Mouse (Mus musculus) megakaryocyte, embryonic 14.5 days (primary cell): Measurements from ENCODE around the gene Apobec2. TPM values are rescaled to one million over a fixed set of nuclear protein-coding genes. Genes with fewer than 3 reads are reported as not detected.
A peak's percentile ranks its signal among the peaks of the same experiment; 100 is the strongest.

Experiments
- H3K27me3 ChIP-seq: replicated peaks from 2 replicates; pipeline ENCODE3; 2012; ENCODE audit warnings: inconsistent platforms
- H3K36me3 ChIP-seq: replicated peaks from 2 replicates; pipeline ENCODE3; 2012; ENCODE audit warnings: low read length, inconsistent platforms, mixed read lengths
- H3K4me1 ChIP-seq: 2 replicates; pipeline ENCODE4 v1.6.1; 2012; ENCODE audit warnings: inconsistent platforms
- H3K4me3 ChIP-seq: replicated peaks from 2 replicates; pipeline ENCODE3; 2012; ENCODE audit warnings: moderate library complexity, mild to moderate bottlenecking, inconsistent platforms
- H3K9me3 ChIP-seq: 2 replicates; pipeline ENCODE4 v1.6.1; 2012; ENCODE audit warnings: inconsistent platforms
- FLI1 ChIP-seq: IDR thresholded peaks from 2 replicates; pipeline ENCODE4 v1.6.1; 2012; ENCODE audit warnings: low read length, inconsistent platforms, mixed read lengths
- GATA1 ChIP-seq: IDR thresholded peaks from 3 replicates; pipeline ENCODE4 v1.6.1; 2012; ENCODE audit warnings: mixed read lengths, low read length, inconsistent platforms, borderline replicate concordance
- polyA plus RNA-seq: library from polyadenylated mRNA; stranded (reverse); fragments of >175 nt; gene quantifications from 2 replicates; pipeline ENCODE4 v1.2.3, GENCODE M21; 2012; ENCODE audit warnings: low replicate concordance; ENCODE audit not compliant: insufficient read depth

Gene Apobec2
- polyA plus RNA-seq, 1 experiment, result not detected

DNA sequence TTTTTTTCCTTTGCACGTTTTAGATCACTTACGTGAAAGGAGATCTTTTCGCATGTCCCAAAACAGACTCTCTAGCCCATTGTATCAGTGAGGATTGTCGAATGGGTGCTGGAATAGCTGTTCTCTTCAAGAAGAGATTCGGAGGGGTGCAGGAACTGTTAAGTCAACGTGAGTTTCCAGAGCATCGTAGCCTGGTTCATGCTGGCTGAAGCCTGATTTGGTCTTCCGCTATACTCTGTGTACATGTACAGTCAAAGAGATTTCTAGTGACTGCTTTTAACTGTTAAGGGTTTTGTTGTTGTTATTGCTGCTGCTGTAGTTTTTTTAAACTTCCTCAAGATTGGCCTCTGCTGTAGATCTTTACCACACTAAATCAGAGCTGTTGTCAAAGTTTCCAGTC lies 21.5 kb downstream of the Apobec2 start:
- peaks cover 72% of the 10 kb centered on the region for H3K4me1 ChIP-seq
- peaks cover 56% of the 10 kb centered on the region for H3K36me3 ChIP-seq
- no peak for TF ChIP-seq FLI1
- TF ChIP-seq GATA1, result no peak
- H3K9me3 ChIP-seq, result no peaks in the 10 kb centered on the region
- H3K27me3 ChIP-seq, result no peaks in the 10 kb centered on the region
- peak overlapping the region; percentile 98 for H3K4me3 ChIP-seq

DNA sequence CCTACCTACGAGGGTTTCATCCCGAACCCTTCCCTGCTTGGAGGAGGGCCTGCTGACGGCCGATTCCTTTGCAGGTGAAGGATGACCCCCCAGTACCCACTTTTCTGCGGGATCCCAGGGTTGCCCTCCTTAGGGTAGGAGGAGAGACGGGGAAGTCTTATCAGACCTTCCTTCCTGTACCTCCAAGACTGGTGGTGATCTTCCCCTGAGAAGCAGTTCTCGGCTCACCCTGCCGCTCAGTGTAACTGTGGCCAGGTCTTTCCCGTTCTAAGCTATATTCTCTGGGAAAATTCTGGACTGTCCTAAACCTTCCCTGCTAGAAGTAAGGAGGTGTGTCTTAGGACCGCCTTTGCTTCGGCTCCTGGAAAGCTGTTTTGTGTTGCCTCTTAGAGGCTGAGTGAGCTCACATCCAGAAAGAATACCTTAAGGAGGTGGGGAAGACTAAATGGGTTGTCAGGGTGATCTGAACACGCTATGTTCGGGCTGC lies 22.4 kb downstream of the Apobec2 start:
- peaks cover 54% of the 10 kb centered on the region for H3K36me3 ChIP-seq

DNA sequence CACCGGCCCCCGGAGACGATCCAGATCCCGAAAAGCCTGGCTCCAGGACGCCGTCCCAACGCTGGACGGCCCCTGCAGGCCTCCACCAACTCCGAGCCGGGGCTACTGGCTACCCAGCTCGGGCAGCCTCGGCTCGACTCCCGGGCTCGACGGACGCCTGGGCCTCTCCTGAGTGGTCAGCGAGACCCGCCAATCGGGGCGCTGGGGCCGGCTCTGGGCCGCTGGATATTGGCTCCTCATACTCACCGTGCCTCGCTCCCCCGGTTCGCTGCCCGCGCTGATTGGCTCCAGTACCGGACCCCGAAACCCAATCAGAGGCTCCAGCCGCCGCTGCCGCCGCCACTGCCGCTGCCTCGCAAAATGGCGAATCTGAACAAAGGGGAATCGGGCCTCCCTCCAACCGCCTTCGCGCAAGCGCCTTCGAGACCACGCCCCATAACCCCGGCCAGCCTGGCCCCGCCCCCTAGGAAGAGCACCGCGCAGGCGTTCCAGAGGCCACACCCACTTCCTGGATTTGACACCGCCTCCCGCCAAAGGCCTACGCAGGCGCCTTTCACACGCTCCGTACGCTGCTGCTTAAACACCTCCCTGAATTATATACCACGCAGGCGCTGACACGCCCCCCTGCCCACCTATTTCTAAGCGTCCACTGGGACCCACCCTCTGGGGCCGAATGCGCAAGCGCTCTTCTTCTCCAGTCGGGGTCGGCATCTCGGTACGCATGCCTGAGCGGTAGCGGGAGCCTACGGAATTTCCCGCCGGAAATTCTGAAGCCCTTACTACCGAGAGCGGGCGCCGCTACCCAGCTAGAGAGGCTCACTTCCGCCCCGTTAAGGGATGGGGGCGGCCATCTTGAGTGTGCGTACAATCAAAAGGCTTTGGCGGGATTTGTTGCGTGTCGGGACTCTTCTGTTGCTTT lies 23.1 kb downstream of the Apobec2 start, which contains the start of the genes Nfya and Oard1:
Gene Nfya, minus strand, starts transcription at position 527 of the 919 bp plus-strand sequence.
Gene Oard1, plus strand, starts transcription at position 635 of the 919 bp plus-strand sequence.
- Histone ChIP-seq H3K27me3 (no peaks in the 10 kb centered on the region), H3K36me3 (peaks cover 53% of the 10 kb centered on the region), H3K9me3 (no peaks in the 10 kb centered on the region), H3K4me3 (peak within 1 kb of the TSS; percentile 98), H3K4me1 (peaks cover 69% of the 10 kb centered on the region)
- no peak for TF ChIP-seq GATA1
- peak; percentile 73; the same call in 1 of the 2 replicates for TF ChIP-seq FLI1

More for the DNA sequence above, 22.4 kb downstream of the Apobec2 start:
- Histone ChIP-seq H3K4me3 (peak overlapping the region; percentile 98), H3K27me3 (no peaks in the 10 kb centered on the region), H3K9me3 (no peaks in the 10 kb centered on the region), H3K4me1 (peaks cover 72% of the 10 kb centered on the region)
- TF ChIP-seq GATA1 (no peak), FLI1 (no peak)

DNA sequence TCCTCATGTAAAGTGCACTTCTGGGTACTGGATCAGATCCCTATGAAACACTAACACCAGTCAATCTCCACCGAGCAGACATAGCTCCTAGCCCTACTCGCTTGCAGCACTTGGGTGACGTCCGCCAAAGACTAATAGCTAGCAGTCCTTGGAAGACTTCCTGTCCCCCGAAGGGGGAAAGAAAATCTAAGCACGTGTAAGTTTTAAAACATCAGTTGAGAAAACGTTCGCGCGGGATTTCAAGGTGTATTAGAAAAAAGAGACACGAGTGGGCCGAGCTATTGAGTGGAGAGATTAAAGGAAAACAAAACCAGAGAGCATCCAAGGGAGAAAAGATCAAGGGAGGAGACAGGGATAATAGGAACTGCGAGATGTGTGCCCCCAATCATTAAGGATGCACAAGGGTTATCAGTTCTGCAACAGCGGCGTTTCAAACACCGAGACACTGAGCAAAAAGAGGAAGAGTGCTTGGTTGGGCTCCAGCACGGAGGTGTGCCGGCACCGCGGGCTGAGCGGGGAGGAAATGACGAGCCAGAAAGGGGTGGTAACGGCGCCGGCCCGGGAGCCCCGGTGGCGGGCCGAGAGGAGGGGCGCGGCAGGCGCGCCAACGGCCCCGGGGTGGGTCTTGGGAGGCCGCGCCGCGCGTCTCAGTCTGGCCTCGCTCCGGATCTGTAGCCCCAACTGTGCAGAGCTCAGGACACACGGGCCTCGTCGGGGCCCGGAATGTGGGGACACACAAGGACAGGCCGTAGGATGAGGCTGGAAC lies 24.0 kb downstream of the Apobec2 start:
- Histone ChIP-seq H3K27me3 (no peaks in the 10 kb centered on the region), H3K36me3 (peaks cover 50% of the 10 kb centered on the region), H3K9me3 (no peaks in the 10 kb centered on the region), H3K4me3 (peak overlapping the region; percentile 98), H3K4me1 (peaks cover 67% of the 10 kb centered on the region)
- TF ChIP-seq GATA1 (no peak; the same call in 2 of the 3 replicates), FLI1 (no peak)

DNA sequence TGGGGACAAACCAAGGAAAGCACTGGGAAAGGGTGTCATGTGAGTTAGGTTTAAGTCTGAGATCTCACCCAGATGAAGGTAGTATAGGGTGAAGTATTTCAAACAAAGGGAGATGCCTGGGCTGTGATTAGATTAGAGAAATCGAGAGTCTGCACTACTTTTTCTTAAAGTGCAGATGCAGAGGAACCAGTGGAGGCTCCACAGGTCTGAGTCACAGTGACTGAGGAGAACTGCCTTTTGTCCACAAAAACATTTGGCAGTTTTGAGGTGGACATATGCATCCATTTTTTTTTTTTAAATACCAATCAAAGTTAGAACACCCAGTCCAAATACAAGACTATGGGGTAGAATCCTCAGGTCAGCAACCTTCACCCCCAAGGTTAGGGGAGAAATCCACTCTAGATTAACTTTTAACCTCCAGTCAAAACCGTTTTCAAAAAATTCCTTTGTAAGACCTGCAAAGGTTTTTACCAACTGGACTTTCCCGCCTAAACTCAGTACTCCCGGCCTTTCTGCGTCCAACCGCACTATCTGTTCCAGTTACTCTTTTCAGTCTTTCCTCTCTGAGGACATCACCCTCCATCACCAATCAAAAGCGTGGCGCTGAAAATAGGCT lies 24.7 kb downstream of the Apobec2 start:
- Histone ChIP-seq H3K9me3 (no peaks in the 10 kb centered on the region), H3K36me3 (peaks cover 46% of the 10 kb centered on the region), H3K4me1 (peaks cover 62% of the 10 kb centered on the region), H3K27me3 (no peaks in the 10 kb centered on the region), H3K4me3 (peak overlapping the region; percentile 98)
- TF ChIP-seq FLI1 (no peak), GATA1 (no peak)

DNA sequence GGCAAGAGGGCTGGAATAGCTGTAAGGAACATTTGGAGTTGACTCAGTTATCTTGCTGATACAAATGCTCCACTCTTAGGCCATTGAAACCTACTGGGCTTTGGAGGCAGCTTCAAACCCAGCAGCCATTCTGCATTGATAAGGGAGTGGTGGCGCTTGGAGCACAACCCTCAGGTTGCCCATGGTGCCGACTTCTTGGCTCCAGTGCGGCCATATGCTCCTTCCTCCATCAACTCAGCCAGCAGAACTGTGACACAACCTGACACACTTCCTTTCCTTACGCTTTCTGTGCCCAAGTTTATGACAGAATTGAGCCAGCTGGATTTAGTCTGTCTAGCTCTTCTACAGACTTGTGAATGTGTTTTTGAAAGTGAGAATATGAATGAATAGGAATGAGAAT lies 25.6 kb downstream of the Apobec2 start:
- H3K4me1 ChIP-seq, result peaks cover 62% of the 10 kb centered on the region
- TF ChIP-seq FLI1 (no peak), GATA1 (no peak)

DNA sequence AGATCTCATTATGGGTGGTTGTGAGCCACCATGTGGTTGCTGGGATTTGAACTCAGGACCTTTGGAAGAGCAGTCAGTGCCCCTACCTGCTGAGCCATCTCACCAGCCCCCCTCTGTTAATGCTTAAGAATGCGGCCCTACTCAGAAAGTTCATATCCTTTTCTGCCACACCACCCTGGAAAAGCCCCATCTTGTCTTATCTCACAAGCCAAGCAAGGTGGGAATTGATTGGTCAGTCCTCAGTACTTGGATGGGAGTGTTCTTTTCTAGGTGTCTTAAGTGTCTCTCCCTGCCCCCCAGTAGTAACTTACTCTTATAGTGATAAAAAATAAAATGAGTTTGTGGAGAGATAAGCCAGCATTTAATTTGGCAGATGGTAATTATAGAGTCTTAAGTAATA lies 28.0 kb downstream of the Apobec2 start:
- no peaks in the 10 kb centered on the region for H3K27me3 ChIP-seq
- H3K9me3 ChIP-seq, result no peaks in the 10 kb centered on the region
- H3K36me3 ChIP-seq, result peaks cover 58% of the 10 kb centered on the region
- TF ChIP-seq FLI1, result no peak
- TF ChIP-seq GATA1, result no peak
- peaks cover 71% of the 10 kb centered on the region for H3K4me1 ChIP-seq
- no peak overlapping the region for H3K4me3 ChIP-seq

More for the DNA sequence above, 25.6 kb downstream of the Apobec2 start:
- H3K36me3 ChIP-seq, result peaks cover 45% of the 10 kb centered on the region
- no peaks in the 10 kb centered on the region for H3K27me3 ChIP-seq
- peak overlapping the region; percentile 98 for H3K4me3 ChIP-seq
- no peaks in the 10 kb centered on the region for H3K9me3 ChIP-seq

DNA sequence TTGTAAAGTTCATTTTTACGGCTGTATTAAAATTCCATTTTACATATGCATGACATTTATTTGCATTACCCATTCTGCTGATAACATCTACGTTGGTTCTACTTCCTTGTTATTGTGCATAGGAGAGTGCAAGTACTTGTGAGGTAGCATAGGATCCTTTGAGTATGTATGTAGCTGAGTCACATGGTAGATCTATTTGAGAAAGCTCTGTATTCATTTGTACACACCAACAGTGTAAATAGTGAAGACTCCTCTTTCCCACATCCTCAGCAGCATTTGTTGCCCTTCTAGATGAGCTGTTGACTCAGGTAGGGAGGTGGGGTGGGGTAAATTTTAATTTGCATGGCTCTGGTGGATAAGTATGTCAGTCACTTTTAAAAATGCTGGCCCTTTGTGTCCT lies 28.9 kb downstream of the Apobec2 start:
- Histone ChIP-seq H3K4me3 (no peak overlapping the region), H3K4me1 (peaks cover 80% of the 10 kb centered on the region), H3K9me3 (no peaks in the 10 kb centered on the region), H3K36me3 (peaks cover 67% of the 10 kb centered on the region), H3K27me3 (no peaks in the 10 kb centered on the region)
- TF ChIP-seq GATA1, result no peak
- TF ChIP-seq FLI1, result no peak

DNA sequence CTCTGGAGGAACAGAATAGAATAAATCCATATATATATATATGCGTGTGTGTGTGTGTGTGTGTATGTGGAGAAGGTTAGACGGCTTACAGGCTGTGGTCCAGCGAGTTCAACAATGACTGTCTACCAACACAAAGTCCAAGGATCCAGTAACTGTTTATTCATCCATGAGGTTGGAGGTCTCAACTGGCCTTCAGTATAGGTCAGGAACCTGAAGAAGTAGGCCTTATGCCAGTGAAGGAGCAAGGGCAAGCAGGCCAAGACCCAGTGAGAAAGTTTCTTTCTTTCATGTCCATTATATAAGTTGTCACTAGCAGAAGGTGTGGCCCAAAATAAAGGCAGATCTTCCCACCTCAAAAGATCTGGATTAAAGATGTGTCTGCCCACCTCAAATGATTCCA lies 30.0 kb downstream of the Apobec2 start:
- H3K9me3 ChIP-seq, result no peaks in the 10 kb centered on the region
- H3K4me3 ChIP-seq, result no peak overlapping the region
- H3K4me1 ChIP-seq, result peaks cover 83% of the 10 kb centered on the region
- H3K36me3 ChIP-seq, result peaks cover 78% of the 10 kb centered on the region
- H3K27me3 ChIP-seq, result no peaks in the 10 kb centered on the region
- TF ChIP-seq FLI1 (no peak), GATA1 (no peak)
